Mouse (Mus musculus) stomach, embryonic 14.5 days (tissue): Measurements from ENCODE around the gene Lin28b. TPM values are rescaled to one million over a fixed set of nuclear protein-coding genes. Genes with fewer than 3 reads are reported as not detected.

ENCODE experiments used
- ATAC-seq: fragments of 200-750 bp; cut with Nextera tagmentation; 2 replicates; pipeline ENCODE4 v1.8.0; 2017; ENCODE audit warnings: low read depth, moderate TSS enrichment; ENCODE audit not compliant: insufficient number of reproducible peaks, insufficient read depth, low FRiP score
- H3K27ac ChIP-seq: fragments of 300-500 bp; sonication (generic); 2 replicates; pipeline ENCODE4 v1.5.1; 2014; ENCODE audit warnings: mild to moderate bottlenecking, low read length, moderate library complexity, mixed read lengths
- H3K27me3 ChIP-seq: fragments of 300-500 bp; sonication (generic); 2 replicates; pipeline ENCODE4 v1.6.1; 2014; ENCODE audit warnings: low read length, control low read depth, mixed read lengths; ENCODE audit not compliant: control insufficient read depth, insufficient read depth
- H3K36me3 ChIP-seq: fragments of 300-500 bp; sonication (generic); 2 replicates; pipeline ENCODE4 v1.6.1; 2014; ENCODE audit warnings: mild to moderate bottlenecking, control low read depth, low read length, moderate library complexity, mixed read lengths; ENCODE audit not compliant: control insufficient read depth, insufficient read depth
- H3K4me1 ChIP-seq: fragments of 300-500 bp; sonication (generic); 2 replicates; pipeline ENCODE4 v1.6.1; 2014; ENCODE audit warnings: low read length, control low read depth, mixed read lengths; ENCODE audit not compliant: control insufficient read depth, insufficient read depth
- H3K4me2 ChIP-seq: fragments of 300-500 bp; sonication (generic); replicated peaks from 2 replicates; pipeline ENCODE4 v1.6.1; 2014; ENCODE audit warnings: low read depth, low read length, control low read depth
- H3K4me3 ChIP-seq: fragments of 300-500 bp; sonication (generic); 2 replicates; pipeline ENCODE4 v1.5.1; 2014; ENCODE audit warnings: low read depth, low read length, control low read depth
- H3K9ac ChIP-seq: fragments of 300-500 bp; sonication (generic); replicated peaks from 2 replicates; pipeline ENCODE4 v1.6.1; 2014; ENCODE audit warnings: low read depth, mild to moderate bottlenecking, control low read depth, low read length, moderate library complexity, mixed read lengths
- H3K9me3 ChIP-seq: fragments of 300-500 bp; sonication (generic); 2 replicates; pipeline ENCODE4 v1.6.1; 2016; ENCODE audit warnings: low read depth, low read length, control low read depth; ENCODE audit not compliant: control insufficient read depth
- WGBS: fragments of 180-500 bp; shearing (Covaris S2); extraction: QIAGEN DNeasy Blood & Tissue Kit; methylation state at CpG from one replicate; pipeline ENCODE4 v1.1.7; 2014; 5-methylcytosine and 5-hydroxymethylcytosine counted together
- polyA plus RNA-seq: library from polyadenylated mRNA; unstranded; fragments of >200 nt; fragmentation: Nextera tagmentation; extraction: Ambion mirVana; gene quantifications from 2 replicates; pipeline ENCODE4 v1.2.1, GENCODE M21; 2014

Lin28b gene
- 0.93 and 1.6 TPM in 2 replicates for polyA plus RNA-seq

GRCm38 (mm10) chr10:45485761-45486602 lies at the start of gene Lin28b:
Gene Lin28b (minus strand): TSS chr10:45486395.
- Histone ChIP-seq H3K27me3 (peaks cover 21% of the 10 kb centered on the region), H3K27ac (no peak within 1 kb of the TSS)
- 0% methylated on average over 58 of the region's 139 CpGs for WGBS

GRCm38 (mm10) chr10:45511764-45512163 lies 25.6 kb upstream of the Lin28b start:
- WGBS: 58% methylated on average over 2 of the region's 2 CpGs
- H3K27me3 ChIP-seq: no peaks in the 10 kb centered on the region
- H3K9me3 ChIP-seq: no peaks in the 10 kb centered on the region
- H3K36me3 ChIP-seq: no peaks in the 10 kb centered on the region
- no peak overlapping the region for H3K4me3 ChIP-seq
- no peak overlapping the region for H3K27ac ChIP-seq
- H3K9ac ChIP-seq: no peak overlapping the region
- no peaks in the 10 kb centered on the region for H3K4me1 ChIP-seq
- no peak overlapping the region for H3K4me2 ChIP-seq
- no peak for ATAC-seq

More at GRCm38 (mm10) chr10:45485761-45486602, at the start of gene Lin28b:
- Histone ChIP-seq H3K4me3 (peak within 1 kb of the TSS; percentile 65), H3K9ac (0 out of 2 replicates have a peak within 1 kb of the TSS, but pooled peaks have one; percentile 14), H3K4me2 (peak within 1 kb of the TSS; percentile 99), H3K36me3 (no peaks in the 10 kb centered on the region), H3K4me1 (0 out of 2 replicates have a peak, but pooled peaks cover 4% of the 10 kb centered on the region), H3K9me3 (no peaks in the 10 kb centered on the region)
- ATAC-seq: peak; percentile 89

- no peak for ATAC-seq
- no peaks in the 10 kb centered on the region for H3K4me1 ChIP-seq
- 82% methylated on average over 3 of the region's 3 CpGs for WGBS
- H3K4me2 ChIP-seq: no peak overlapping the region
- no peaks in the 10 kb centered on the region for H3K36me3 ChIP-seq
- no peaks in the 10 kb centered on the region for H3K27me3 ChIP-seq
- H3K9me3 ChIP-seq: no peaks in the 10 kb centered on the region
- H3K9ac ChIP-seq: no peak overlapping the region
- H3K27ac ChIP-seq: no peak overlapping the region
- H3K4me3 ChIP-seq: no peak overlapping the region
Measured at GRCm38 (mm10) chr10:45510662-45511061, 24.5 kb upstream of the Lin28b start.

- H3K9ac ChIP-seq: no peak overlapping the region
- ATAC-seq: no peak
- H3K9me3 ChIP-seq: no peaks in the 10 kb centered on the region
- 87% methylated on average over 1 of the region's 1 CpGs for WGBS
- no peak overlapping the region for H3K27ac ChIP-seq
- no peak overlapping the region for H3K4me2 ChIP-seq
- H3K4me1 ChIP-seq: no peaks in the 10 kb centered on the region
- no peaks in the 10 kb centered on the region for H3K36me3 ChIP-seq
- no peak overlapping the region for H3K4me3 ChIP-seq
- H3K27me3 ChIP-seq: no peaks in the 10 kb centered on the region
Measured at GRCm38 (mm10) chr10:45500259-45500658, 14.1 kb upstream of the Lin28b start.

- Histone ChIP-seq H3K27me3 (peaks cover 21% of the 10 kb centered on the region), H3K9ac (no peak overlapping the region), H3K4me2 (peak overlapping the region; percentile 99), H3K4me1 (0 out of 2 replicates have a peak, but pooled peaks cover 4% of the 10 kb centered on the region), H3K36me3 (no peaks in the 10 kb centered on the region), H3K27ac (no peak overlapping the region), H3K9me3 (no peaks in the 10 kb centered on the region), H3K4me3 (peak overlapping the region; percentile 65)
- WGBS: 0% methylated on average over 36 of the region's 40 CpGs
- ATAC-seq: peak; percentile 43; the same call in 1 of the 2 replicates
Measured at GRCm38 (mm10) chr10:45486603-45486946, 380 bp upstream of the Lin28b start.

- H3K9ac ChIP-seq: no peak overlapping the region
- 2% methylated on average over 28 of the region's 32 CpGs for WGBS
Measured at GRCm38 (mm10) chr10:45485226-45485760, 902 bp downstream of the Lin28b start.

GRCm38 (mm10) chr10:45483210-45483609 lies 3.0 kb downstream of the Lin28b start:
- ATAC-seq: no peak

More at GRCm38 (mm10) chr10:45485226-45485760, 902 bp downstream of the Lin28b start:
- H3K4me1 ChIP-seq: 0 out of 2 replicates have a peak, but pooled peaks cover 4% of the 10 kb centered on the region
- peak overlapping the region; percentile 65 for H3K4me3 ChIP-seq
- H3K27ac ChIP-seq: no peak overlapping the region
- H3K27me3 ChIP-seq: peaks cover 21% of the 10 kb centered on the region
- H3K9me3 ChIP-seq: no peaks in the 10 kb centered on the region
- peak overlapping the region; percentile 99 for H3K4me2 ChIP-seq
- H3K36me3 ChIP-seq: no peaks in the 10 kb centered on the region
- ATAC-seq: no peak

GRCm38 (mm10) chr10:45473663-45474333 lies 12.4 kb downstream of the Lin28b start:
- ATAC-seq: no peak
- no peaks in the 10 kb centered on the region for H3K9me3 ChIP-seq
- H3K4me3 ChIP-seq: peak overlapping the region; percentile 20
- H3K27ac ChIP-seq: no peak overlapping the region
- no peak overlapping the region for H3K9ac ChIP-seq
- H3K36me3 ChIP-seq: no peaks in the 10 kb centered on the region
- WGBS: 1% methylated on average over 21 of the region's 21 CpGs
- no peaks in the 10 kb centered on the region for H3K4me1 ChIP-seq
- 0 out of 2 replicates have a peak overlapping the region, but pooled peaks have one; percentile 30 for H3K4me2 ChIP-seq
- peaks cover 13% of the 10 kb centered on the region for H3K27me3 ChIP-seq

More at GRCm38 (mm10) chr10:45483210-45483609, 3.0 kb downstream of the Lin28b start:
- no peak overlapping the region for H3K4me2 ChIP-seq
- no peak overlapping the region for H3K4me3 ChIP-seq
- WGBS: 53% methylated on average over 2 of the region's 2 CpGs
- H3K27me3 ChIP-seq: peaks cover 21% of the 10 kb centered on the region
- 0 out of 2 replicates have a peak, but pooled peaks cover 4% of the 10 kb centered on the region for H3K4me1 ChIP-seq
- no peaks in the 10 kb centered on the region for H3K36me3 ChIP-seq
- H3K9me3 ChIP-seq: no peaks in the 10 kb centered on the region
- no peak overlapping the region for H3K27ac ChIP-seq
- H3K9ac ChIP-seq: no peak overlapping the region
